Mouse (Mus musculus) layer of hippocampus, adult 9-11 months (tissue): ENCODE measurements around the gene Sephs2.
"Not testable (repeated sequence)": the region's sequence is repeated elsewhere in the genome, so short reads cannot be mapped to it uniquely, and the experiment has no call there.

Experiments
- DNase-seq: peaks from one replicate; pipeline ENCODE4 v3.0.0; 2022

The Sephs2 gene

GRCm38 (mm10) chr7:127270256-127270655 lies 3.6 kb downstream of the Sephs2 start:
- no peak for DNase-seq

- DNase-seq, result no peak
Measured at GRCm38 (mm10) chr7:127263526-127263925, 10.3 kb downstream of the Sephs2 start.

GRCm38 (mm10) chr7:127262218-127262961 lies 11.5 kb downstream of the Sephs2 start:
- no peak for DNase-seq

GRCm38 (mm10) chr7:127260309-127261111 lies 13.3 kb downstream of the Sephs2 start, which contains the start of gene Dctpp1:
TSS of gene Dctpp1 (minus strand) at chr7:127260709.
- peak; percentile 99 for DNase-seq

- DNase-seq, result no peak
Measured at GRCm38 (mm10) chr7:127259186-127259905, 14.5 kb downstream of the Sephs2 start.

- no peak for DNase-seq
Measured at GRCm38 (mm10) chr7:127256518-127256917, 17.3 kb downstream of the Sephs2 start.

GRCm38 (mm10) chr7:127255965-127256364 lies 17.9 kb downstream of the Sephs2 start:
- DNase-seq, result no peak

- no peak for DNase-seq
Measured at GRCm38 (mm10) chr7:127255008-127255407, 18.8 kb downstream of the Sephs2 start.

- peak; percentile 96 for DNase-seq
Measured at GRCm38 (mm10) chr7:127253821-127254769, 19.8 kb downstream of the Sephs2 start.

- no peak for DNase-seq
Measured at GRCm38 (mm10) chr7:127253341-127253740, 20.5 kb downstream of the Sephs2 start.

- no peak for DNase-seq
Measured at GRCm38 (mm10) chr7:127252414-127252813, 21.4 kb downstream of the Sephs2 start.

- DNase-seq, result not testable (repeated sequence)
Measured at GRCm38 (mm10) chr7:127250511-127250910, 23.3 kb downstream of the Sephs2 start.

GRCm38 (mm10) chr7:127244658-127245510 lies 29.0 kb downstream of the Sephs2 start:
- no peak for DNase-seq

- DNase-seq, result peak; percentile 96
Measured at GRCm38 (mm10) chr7:127243870-127244657, 29.8 kb downstream of the Sephs2 start, which contains the start of gene Zfp771. TSS of gene Zfp771 (plus strand) at chr7:127244274.

- DNase-seq, result no peak
Measured at GRCm38 (mm10) chr7:127243361-127243867, 30.4 kb downstream of the Sephs2 start.

GRCm38 (mm10) chr7:127234777-127235176 lies 39.1 kb downstream of the Sephs2 start:
- no peak for DNase-seq

- no peak for DNase-seq
Measured at GRCm38 (mm10) chr7:127233765-127234164, 40.1 kb downstream of the Sephs2 start.

GRCm38 (mm10) chr7:127233368-127233749 lies 40.5 kb downstream of the Sephs2 start:
- DNase-seq, result no peak

GRCm38 (mm10) chr7:127232622-127233367 lies 41.1 kb downstream of the Sephs2 start, which contains the start of the genes Zfp553 and Sept1:
TSS of gene Zfp553 (plus strand) at chr7:127233061.
TSS of gene Sept1 (minus strand) at chr7:127233130.
- DNase-seq, result peak; percentile 83
